Comparison of ENCODE assay signal across 14 mouse cellular contexts in genomic region chr9:56553626-56554025, GRCm38 (mm10).
A peak's percentile ranks its signal among the peaks of the same experiment; 100 is the strongest.
DNase-seq lines count a peak whose midpoint lies in the region; ATAC-seq lines count a peak whose summit lies in the region.
"Had no signal": no experiment of that assay in that cellular context is flagged by ENCODE, and none has a peak within 500 bp of the region (broad histone marks: within the 10 kb centered on the region; RNA-seq: fewer than 3 reads in every experiment).

No protein-coding gene starts in this region.

- H3K9me3 ChIP-seq in neural tube, embryonic 13.5 days = no peaks in the 10 kb centered on the region
- no peaks in the 10 kb centered on the region for H3K9me3 ChIP-seq in hindbrain, embryonic 11.5 days (ENCODE audit: control insufficient read depth, low read length)
- H3K9me3 ChIP-seq in midbrain, embryonic 16.5 days (replicated peaks; ENCODE audit: control insufficient read depth, low read length, poor library complexity, severe bottlenecking) = no peaks in the 10 kb centered on the region
- H3K9me3 ChIP-seq: forebrain, embryonic 10.5 days; intestine, embryonic 15.5 days; liver, embryonic 13.5 days had no signal

- H3K4me1 ChIP-seq in neural tube, embryonic 13.5 days (replicated peaks) = peaks cover 37% of the 10 kb centered on the region
- peaks cover 8% of the 10 kb centered on the region; the same call in 1 of the 2 replicates for H3K4me1 ChIP-seq in hindbrain, embryonic 11.5 days (replicated peaks; ENCODE audit: control insufficient read depth, insufficient read depth, low read length)
- peaks cover 20% of the 10 kb centered on the region for H3K4me1 ChIP-seq in midbrain, embryonic 16.5 days (ENCODE audit: control insufficient read depth, insufficient read depth, low read length)

- 54% methylated on average over 13 of the region's 13 CpGs for WGBS in neural tube, embryonic 13.5 days
- 67% methylated on average over 13 of the region's 13 CpGs for WGBS in hindbrain, embryonic 11.5 days
- WGBS in midbrain, embryonic 16.5 days = 54% methylated on average over 13 of the region's 13 CpGs

- H3K27ac ChIP-seq in neural tube, embryonic 13.5 days (replicated peaks) = no peak overlapping the region
- H3K27ac ChIP-seq in hindbrain, embryonic 11.5 days (ENCODE audit: low read depth, low read length) = peak overlapping the region; percentile 36; the same call in 1 of the 2 replicates
- peak overlapping the region; percentile 32; the same call in 1 of the 2 replicates for H3K27ac ChIP-seq in midbrain, embryonic 16.5 days (ENCODE audit: low read length)
- H3K27ac ChIP-seq: forebrain, embryonic 10.5 days; intestine, embryonic 15.5 days; liver, embryonic 13.5 days had no signal

- no peak for DNase-seq in neural tube, embryonic 10.5 days (ENCODE audit: extremely low spot score, low spot score)
- peak; percentile 49 for DNase-seq in cerebellum, adult 8-10 months
- DNase-seq in hindbrain, embryonic 11.5 days (ENCODE audit: low spot score) = no peak
- DNase-seq in kidney, postnatal 25 days = no peak
- DNase-seq: gastrocnemius, postnatal 10 days; kidney, postnatal 14 days; lung, postnatal 36 days had no signal

- ATAC-seq in neural tube, embryonic 13.5 days (ENCODE audit: low read depth) = no peak
- no peak for ATAC-seq in hindbrain, embryonic 11.5 days (ENCODE audit: low FRiP score)
- no peak for ATAC-seq in midbrain, embryonic 16.5 days
- ATAC-seq in frontal cortex, adult (ENCODE audit: low TSS enrichment) = no peak
- ATAC-seq in inflammation-experienced regulatory T-cells, adult 6 months = no peak

- no peak overlapping the region for H3K4me3 ChIP-seq in neural tube, embryonic 13.5 days
- no peak overlapping the region for H3K4me3 ChIP-seq in hindbrain, embryonic 11.5 days (ENCODE audit: low read depth, low read length)
- no peak overlapping the region for H3K4me3 ChIP-seq in midbrain, embryonic 16.5 days (ENCODE audit: low read depth, low read length)
- H3K4me3 ChIP-seq: forebrain, embryonic 10.5 days; intestine, embryonic 15.5 days; liver, embryonic 13.5 days had no signal

- H3K27me3 ChIP-seq in neural tube, embryonic 13.5 days = 0 out of 2 replicates have a peak, but pooled peaks cover 4% of the 10 kb centered on the region
- H3K27me3 ChIP-seq in hindbrain, embryonic 11.5 days (ENCODE audit: control insufficient read depth, insufficient read depth, low read length) = no peaks in the 10 kb centered on the region
- H3K27me3 ChIP-seq in midbrain, embryonic 16.5 days (ENCODE audit: control insufficient read depth, insufficient read depth, low read depth, low read length) = no peaks in the 10 kb centered on the region
- H3K27me3 ChIP-seq: intestine, embryonic 15.5 days; liver, embryonic 13.5 days had no signal

- no peak overlapping the region for H3K4me2 ChIP-seq in neural tube, embryonic 13.5 days
- no peak overlapping the region for H3K4me2 ChIP-seq in hindbrain, embryonic 11.5 days (replicated peaks; ENCODE audit: low read depth, low read length)
- no peak overlapping the region for H3K4me2 ChIP-seq in midbrain, embryonic 16.5 days (ENCODE audit: low read length)
- H3K4me2 ChIP-seq: intestine, embryonic 15.5 days; liver, embryonic 13.5 days had no signal

- H3K36me3 ChIP-seq in neural tube, embryonic 13.5 days = no peaks in the 10 kb centered on the region
- H3K36me3 ChIP-seq in hindbrain, embryonic 11.5 days (ENCODE audit: control insufficient read depth, insufficient read depth, low read length) = no peaks in the 10 kb centered on the region
- no peaks in the 10 kb centered on the region for H3K36me3 ChIP-seq in midbrain, embryonic 16.5 days (ENCODE audit: control insufficient read depth, insufficient read depth, low read length)
- H3K36me3 ChIP-seq: forebrain, embryonic 10.5 days; intestine, embryonic 15.5 days; liver, embryonic 13.5 days had no signal

- peak overlapping the region; percentile 6; the same call in 1 of the 2 replicates for H3K9ac ChIP-seq in neural tube, embryonic 13.5 days
- no peak overlapping the region for H3K9ac ChIP-seq in hindbrain, embryonic 11.5 days (ENCODE audit: low read depth, low read length)
- H3K9ac ChIP-seq in midbrain, embryonic 16.5 days (ENCODE audit: low read depth, low read length) = 0 out of 2 replicates have a peak overlapping the region, but pooled peaks have one; percentile 38
- H3K9ac ChIP-seq: intestine, embryonic 15.5 days; liver, embryonic 13.5 days had no signal
